Mouse (Mus musculus) adrenal gland, postnatal 25 days (tissue): ENCODE measurements around the gene Etfa. TPM values are rescaled to one million over a fixed set of nuclear protein-coding genes. Genes with fewer than 3 reads are reported as not detected.

ENCODE experiments used
- DNase-seq: peaks from one replicate; pipeline ENCODE4 v3.0.0; 2021; ENCODE audit warnings: mixed read lengths
- long read RNA-seq: library from polyadenylated mRNA; stranded (forward); transcript quantifications from one replicate; pipeline ENCODE4 v2.0.0, GENCODE M21; 2021
- total RNA-seq: library from RNA; stranded (reverse); gene quantifications from 2 replicates; pipeline ENCODE4 v1.2.3, GENCODE M21; 2021

The Etfa gene
- 473 and 491 TPM in 2 replicates for total RNA-seq
- long read RNA-seq, transcript Etfa-201 (12 exons, 1,392 nt): major isoform, 963 of 1,076 reads
- long read RNA-seq, partial matches to known transcripts: 81 of 1,076 reads
- long read RNA-seq, other reads (novel, unspliced or antisense): 32 of 1,076 reads

- DNase-seq: peak; percentile 94
These were observed at the start of gene Etfa for GRCm38 (mm10) chr9:55512027-55512543. TSS of gene Etfa (minus strand) at chr9:55512243.

- no peak for DNase-seq
These were observed 48.9 kb upstream of the Etfa start for GRCm38 (mm10) chr9:55560960-55561359.

- DNase-seq: no peak
These were observed 42.9 kb upstream of the Etfa start for GRCm38 (mm10) chr9:55554986-55555385.

- DNase-seq: no peak
These were observed 37.4 kb upstream of the Etfa start for GRCm38 (mm10) chr9:55549302-55549890.

GRCm38 (mm10) chr9:55548871-55549270 lies 36.8 kb upstream of the Etfa start:
- no peak for DNase-seq

- peak; percentile 57 for DNase-seq
These were observed 34.4 kb upstream of the Etfa start for GRCm38 (mm10) chr9:55546176-55547010.

- DNase-seq: no peak
These were observed 33.6 kb upstream of the Etfa start for GRCm38 (mm10) chr9:55545556-55546175.

- no peak for DNase-seq
These were observed 33.0 kb upstream of the Etfa start for GRCm38 (mm10) chr9:55544861-55545555.

GRCm38 (mm10) chr9:55543703-55544401 lies 31.8 kb upstream of the Etfa start:
- DNase-seq: no peak

GRCm38 (mm10) chr9:55543336-55543702 lies 31.3 kb upstream of the Etfa start:
- DNase-seq: no peak

GRCm38 (mm10) chr9:55542366-55543325 lies 30.6 kb upstream of the Etfa start:
- no peak for DNase-seq

GRCm38 (mm10) chr9:55541681-55542365 lies 29.8 kb upstream of the Etfa start:
- no peak for DNase-seq

GRCm38 (mm10) chr9:55540888-55541287 lies 28.8 kb upstream of the Etfa start:
- no peak for DNase-seq

- no peak for DNase-seq
These were observed 28.3 kb upstream of the Etfa start for GRCm38 (mm10) chr9:55540391-55540770.

GRCm38 (mm10) chr9:55539661-55540390 lies 27.8 kb upstream of the Etfa start:
- no peak for DNase-seq

- no peak for DNase-seq
These were observed 27.0 kb upstream of the Etfa start for GRCm38 (mm10) chr9:55539006-55539405.

- no peak for DNase-seq
These were observed 26.3 kb upstream of the Etfa start, which contains the start of gene Isl2 for GRCm38 (mm10) chr9:55538377-55538776. TSS of gene Isl2 (plus strand) at chr9:55538672.

GRCm38 (mm10) chr9:55535907-55536306 lies 23.9 kb upstream of the Etfa start:
- peak; percentile 50 for DNase-seq

- no peak for DNase-seq
These were observed 13.7 kb upstream of the Etfa start for GRCm38 (mm10) chr9:55525716-55526115.
